Mouse (Mus musculus) ES-Bruce4 (cell line): ENCODE results near the gene Kcnj10. TPM values are rescaled to one million over a fixed set of nuclear protein-coding genes. Genes with fewer than 3 reads are reported as not detected.
A peak's percentile ranks its signal among the peaks of the same experiment; 100 is the strongest.

ENCODE experiments used
- H3K27ac ChIP-seq: 2 replicates; pipeline ENCODE4 v1.5.1; 2012; ENCODE audit warnings: low read length, inconsistent platforms; ENCODE audit not compliant: insufficient read depth
- H3K27me3 ChIP-seq: 2 replicates; pipeline ENCODE4 v1.6.1; 2012; ENCODE audit warnings: mild to moderate bottlenecking, low read length, inconsistent platforms; ENCODE audit not compliant: control insufficient read depth, poor library complexity, insufficient read depth, severe bottlenecking
- H3K36me3 ChIP-seq: 2 replicates; pipeline ENCODE4 v1.6.1; 2012; ENCODE audit warnings: inconsistent platforms, mild to moderate bottlenecking, low read length, moderate library complexity; ENCODE audit not compliant: control insufficient read depth, poor library complexity, insufficient read depth, severe bottlenecking
- H3K4me1 ChIP-seq: one replicate; pipeline ENCODE4 v1.8.1; 2011; ENCODE audit warnings: low read length; ENCODE audit not compliant: control insufficient read depth, insufficient read depth
- H3K4me3 ChIP-seq: 2 replicates; pipeline ENCODE4 v1.5.1; 2011; ENCODE audit warnings: low read depth, mild to moderate bottlenecking, low read length
- H3K9ac ChIP-seq: 2 replicates; pipeline ENCODE4 v1.6.1; 2012; ENCODE audit warnings: low read depth, mild to moderate bottlenecking, inconsistent platforms; ENCODE audit not compliant: poor library complexity, severe bottlenecking
- H3K9me3 ChIP-seq: replicated peaks from 2 replicates; pipeline ENCODE4 v1.6.1; 2012; ENCODE audit warnings: mild to moderate bottlenecking, low read length, inconsistent platforms; ENCODE audit not compliant: control insufficient read depth, poor library complexity, insufficient read depth, severe bottlenecking
- CTCF ChIP-seq: IDR thresholded peaks from one replicate; pipeline ENCODE4 v1.8.1; 2011; ENCODE audit warnings: low read depth, low read length
- EP300 ChIP-seq: IDR thresholded peaks from 2 replicates; pipeline ENCODE4 v1.6.1; 2011; ENCODE audit warnings: low read depth, low read length; ENCODE audit not compliant: insufficient read depth
- POLR2A ChIP-seq: IDR thresholded peaks from one replicate; pipeline ENCODE4 v1.8.1; 2011; ENCODE audit warnings: low read length; ENCODE audit not compliant: insufficient read depth
- polyA plus RNA-seq: library from polyadenylated mRNA; stranded (reverse); fragments of >200 nt; gene quantifications from 2 replicates; pipeline ENCODE4 v1.2.4, GENCODE M21; 2011; ENCODE audit warnings: low read depth; ENCODE audit not compliant: missing spikeins, insufficient read depth, insufficient read length

The Kcnj10 gene
- polyA plus RNA-seq, 1 experiment = 1.0 TPM

- H3K36me3 ChIP-seq = no peaks in the 10 kb centered on the region
- no peak overlapping the region for H3K9ac ChIP-seq
These were observed 73.2 kb downstream of the Kcnj10 start for GRCm38 (mm10) chr1:172414231-172414585.

GRCm38 (mm10) chr1:172415061-172415460 is 74.1 kb downstream of the Kcnj10 start:
- Histone ChIP-seq H3K4me3 (no peak overlapping the region), H3K27ac (no peak overlapping the region), H3K27me3 (no peaks in the 10 kb centered on the region), H3K36me3 (no peaks in the 10 kb centered on the region), H3K9ac (no peak overlapping the region), H3K9me3 (no peaks in the 10 kb centered on the region), H3K4me1 (peaks cover 6% of the 10 kb centered on the region)
- no peak for TF ChIP-seq POLR2A
- TF ChIP-seq CTCF = no peak
- TF ChIP-seq EP300 = no peak

More at GRCm38 (mm10) chr1:172414231-172414585, 73.2 kb downstream of the Kcnj10 start:
- Histone ChIP-seq H3K4me3 (no peak overlapping the region), H3K27ac (no peak overlapping the region), H3K27me3 (no peaks in the 10 kb centered on the region), H3K4me1 (peaks cover 6% of the 10 kb centered on the region), H3K9me3 (no peaks in the 10 kb centered on the region)
- no peak for TF ChIP-seq POLR2A

- no peaks in the 10 kb centered on the region for H3K9me3 ChIP-seq
- H3K36me3 ChIP-seq = no peaks in the 10 kb centered on the region
- no peak overlapping the region for H3K27ac ChIP-seq
- H3K9ac ChIP-seq = no peak overlapping the region
- H3K4me1 ChIP-seq = peaks cover 6% of the 10 kb centered on the region
- peak; percentile 94 for TF ChIP-seq EP300
- TF ChIP-seq POLR2A = no peak
- no peak for TF ChIP-seq CTCF
- no peak overlapping the region for H3K4me3 ChIP-seq
- H3K27me3 ChIP-seq = no peaks in the 10 kb centered on the region
These were observed 77.2 kb downstream of the Kcnj10 start for GRCm38 (mm10) chr1:172418173-172418572.

- H3K4me1 ChIP-seq = peaks cover 6% of the 10 kb centered on the region
- H3K36me3 ChIP-seq = no peaks in the 10 kb centered on the region
- TF ChIP-seq EP300 (no peak), CTCF (no peak), POLR2A (no peak)
- no peak overlapping the region for H3K4me3 ChIP-seq
- H3K9me3 ChIP-seq = no peaks in the 10 kb centered on the region
- no peaks in the 10 kb centered on the region for H3K27me3 ChIP-seq
- H3K9ac ChIP-seq = no peak overlapping the region
- H3K27ac ChIP-seq = no peak overlapping the region
These were observed 77.6 kb downstream of the Kcnj10 start for GRCm38 (mm10) chr1:172418642-172419041.

- Histone ChIP-seq H3K27ac (no peak overlapping the region), H3K4me1 (peaks cover 6% of the 10 kb centered on the region), H3K9ac (no peak overlapping the region), H3K27me3 (no peaks in the 10 kb centered on the region), H3K9me3 (no peaks in the 10 kb centered on the region), H3K4me3 (no peak overlapping the region), H3K36me3 (no peaks in the 10 kb centered on the region)
- no peak for TF ChIP-seq EP300
- TF ChIP-seq POLR2A = no peak
- no peak for TF ChIP-seq CTCF
These were observed 79.2 kb downstream of the Kcnj10 start for GRCm38 (mm10) chr1:172420181-172420580.

- Histone ChIP-seq H3K4me1 (peaks cover 2% of the 10 kb centered on the region), H3K27ac (no peak overlapping the region), H3K9ac (no peak overlapping the region), H3K9me3 (no peaks in the 10 kb centered on the region), H3K4me3 (no peak overlapping the region), H3K36me3 (no peaks in the 10 kb centered on the region), H3K27me3 (no peaks in the 10 kb centered on the region)
- TF ChIP-seq CTCF (no peak), EP300 (no peak), POLR2A (no peak)
These were observed 82.4 kb downstream of the Kcnj10 start for GRCm38 (mm10) chr1:172423393-172423792.

Other genes starting within 250 kb of the Kcnj10 start
- 82.0 and 83.8 TPM in 2 replicates for gene Pex19, start 214.5 kb upstream of the Kcnj10 start, polyA plus RNA-seq
- 98.6 and 103 TPM in 2 replicates for gene Dcaf8, start 193.1 kb upstream of the Kcnj10 start, polyA plus RNA-seq
- gene Pea15a, start 134.4 kb upstream of the Kcnj10 start, polyA plus RNA-seq = 61.0 and 62.6 TPM in 2 replicates
- gene Casq1, start 121.3 kb upstream of the Kcnj10 start, polyA plus RNA-seq = 1.7 and 1.8 TPM in 2 replicates
- gene Atp1a4, start 82.8 kb upstream of the Kcnj10 start, polyA plus RNA-seq = not detected in 2 replicates
- 35.4 and 35.8 TPM in 2 replicates for gene Igsf8, start 79.6 kb upstream of the Kcnj10 start, polyA plus RNA-seq
- gene Atp1a2, start 43.1 kb upstream of the Kcnj10 start, polyA plus RNA-seq = 2.1 and 2.6 TPM in 2 replicates
- gene Kcnj9, start 11.9 kb upstream of the Kcnj10 start, polyA plus RNA-seq = not detected in 2 replicates
- gene Pigm, start 35.3 kb downstream of the Kcnj10 start, polyA plus RNA-seq = 19.9 and 21.2 TPM in 2 replicates
- gene Slamf9, start 134.1 kb downstream of the Kcnj10 start, polyA plus RNA-seq = 0.46 and 0.85 TPM in 2 replicates
- 40.5 and 40.6 TPM in 2 replicates for gene Igsf9, start 140.6 kb downstream of the Kcnj10 start, polyA plus RNA-seq
- gene Tagln2, start 158.8 kb downstream of the Kcnj10 start, polyA plus RNA-seq = 269 and 312 TPM in 2 replicates
- 2.1 and 2.3 TPM in 2 replicates for gene Cfap45, start 179.6 kb downstream of the Kcnj10 start, polyA plus RNA-seq
- gene Vsig8, start 214.7 kb downstream of the Kcnj10 start, polyA plus RNA-seq = 0.37 TPM in 1 of 2 replicates, not detected in the other
- gene Slamf8, start 249.4 kb downstream of the Kcnj10 start, polyA plus RNA-seq = not detected in 2 replicates